Mouse (Mus musculus) neural tube, embryonic 10.5 days (tissue): Measurements from ENCODE around the gene Cd86.

Experiments used
- DNase-seq: peaks from one replicate; pipeline ENCODE4 v3.0.0-alpha.2; 2017; ENCODE audit warnings: low spot score; ENCODE audit errors: extremely low spot score

Cd86 gene

GRCm38 (mm10) chr16:36655910-36656309 is 10.0 kb downstream of the Cd86 start:
- no peak for DNase-seq

- no peak for DNase-seq
These were observed 10.7 kb downstream of the Cd86 start for GRCm38 (mm10) chr16:36655199-36655598.

GRCm38 (mm10) chr16:36651174-36651766 is 14.6 kb downstream of the Cd86 start:
- DNase-seq = no peak

- DNase-seq = no peak
These were observed 15.4 kb downstream of the Cd86 start for GRCm38 (mm10) chr16:36650511-36650910.

GRCm38 (mm10) chr16:36649304-36649703 is 16.6 kb downstream of the Cd86 start:
- DNase-seq = no peak

GRCm38 (mm10) chr16:36645124-36645523 is 20.8 kb downstream of the Cd86 start:
- no peak for DNase-seq

GRCm38 (mm10) chr16:36642696-36643046 is 23.2 kb downstream of the Cd86 start:
- DNase-seq = no peak

- DNase-seq = no peak
These were observed 23.8 kb downstream of the Cd86 start for GRCm38 (mm10) chr16:36641830-36642695.

GRCm38 (mm10) chr16:36640993-36641392 is 24.9 kb downstream of the Cd86 start:
- no peak for DNase-seq

- DNase-seq = no peak
These were observed 25.9 kb downstream of the Cd86 start for GRCm38 (mm10) chr16:36639812-36640504.

- no peak for DNase-seq
These were observed 29.1 kb downstream of the Cd86 start for GRCm38 (mm10) chr16:36636800-36637199.

- no peak for DNase-seq
These were observed 30.7 kb downstream of the Cd86 start for GRCm38 (mm10) chr16:36634971-36635710.

GRCm38 (mm10) chr16:36634421-36634820 is 31.5 kb downstream of the Cd86 start:
- no peak for DNase-seq

GRCm38 (mm10) chr16:36632229-36632628 is 33.7 kb downstream of the Cd86 start:
- DNase-seq = no peak

GRCm38 (mm10) chr16:36631607-36632006 is 34.3 kb downstream of the Cd86 start:
- no peak for DNase-seq

- no peak for DNase-seq
These were observed 38.1 kb downstream of the Cd86 start for GRCm38 (mm10) chr16:36627740-36628139.

GRCm38 (mm10) chr16:36626567-36627197 is 39.2 kb downstream of the Cd86 start:
- no peak for DNase-seq

GRCm38 (mm10) chr16:36625909-36626308 is 40.0 kb downstream of the Cd86 start:
- DNase-seq = no peak

GRCm38 (mm10) chr16:36622320-36622719 is 43.6 kb downstream of the Cd86 start:
- no peak for DNase-seq

GRCm38 (mm10) chr16:36621108-36621507 is 44.8 kb downstream of the Cd86 start:
- DNase-seq = no peak

- DNase-seq = no peak
These were observed 52.2 kb downstream of the Cd86 start for GRCm38 (mm10) chr16:36613701-36614100.
